Mouse (Mus musculus) liver, embryonic 18 days (tissue): ENCODE data around the gene Etl4. TPM values are rescaled to one million over a fixed set of nuclear protein-coding genes. Genes with fewer than 3 reads are reported as not detected.

Source experiments
- polyA plus RNA-seq: library from polyadenylated mRNA; depleted of rRNA; stranded (reverse); fragments of >200 nt; gene quantifications from 2 replicates; pipeline ENCODE4 v1.2.3, GENCODE M21; 2012; rRNA removed

Gene Etl4
- polyA plus RNA-seq: 4.3 and 4.9 TPM in 2 replicates

GRCm38 (mm10) chr2:19909171-19909899, at the start of gene Etl4:
TSS of gene Etl4 (plus strand) at chr2:19909780.

